23 mouse cellular contexts compared by ENCODE assay signal in genomic region chr10:93403510-93403800, GRCm38 (mm10). TPM values are rescaled to one million over a fixed set of nuclear protein-coding genes. Genes with fewer than 3 reads are reported as not detected.
DNase-seq lines count a peak whose midpoint lies in the region; ATAC-seq and TF ChIP-seq lines count a peak whose summit lies in the region.
"Had no signal": no experiment of that assay in that cellular context is flagged by ENCODE, and none has a peak within 500 bp of the region (broad histone marks: within the 10 kb centered on the region; RNA-seq: fewer than 3 reads in every experiment).

No protein-coding gene starts in this region.

- H3K9ac ChIP-seq in liver, embryonic 11.5 days (ENCODE audit: low read depth, low read length), result no peak overlapping the region
- H3K9ac ChIP-seq: embryonic facial prominence, embryonic 13.5 days; embryonic facial prominence, embryonic 15.5 days had no signal

- H3K9me3 ChIP-seq in liver, embryonic 11.5 days (ENCODE audit: control insufficient read depth, low read length), result no peaks in the 10 kb centered on the region
- H3K9me3 ChIP-seq: embryonic facial prominence, embryonic 13.5 days; embryonic facial prominence, embryonic 15.5 days; forebrain, embryonic 10.5 days had no signal

- H3K4me1 ChIP-seq in liver, embryonic 11.5 days (replicated peaks; ENCODE audit: control insufficient read depth, insufficient read depth, low read length), result no peaks in the 10 kb centered on the region
- H3K4me1 ChIP-seq: embryonic facial prominence, embryonic 13.5 days; embryonic facial prominence, embryonic 15.5 days; forebrain, embryonic 10.5 days had no signal

- no peaks in the 10 kb centered on the region for H3K36me3 ChIP-seq in liver, embryonic 11.5 days (ENCODE audit: control insufficient read depth, insufficient read depth, low read length)
- H3K36me3 ChIP-seq: embryonic facial prominence, embryonic 13.5 days; embryonic facial prominence, embryonic 15.5 days; forebrain, embryonic 10.5 days had no signal

- H3K4me3 ChIP-seq in liver, embryonic 11.5 days (ENCODE audit: low read depth, low read length), result no peak overlapping the region
- H3K4me3 ChIP-seq: embryonic facial prominence, embryonic 13.5 days; embryonic facial prominence, embryonic 15.5 days; erythroblast, embryonic 14.5 days; forebrain, embryonic 10.5 days had no signal

- no peak for TF ChIP-seq CTCF in Patski (IDR thresholded peaks at IDR 0.05)

- peak; percentile 55 for DNase-seq in heart, adult 11 months
- DNase-seq in heart, adult 9 months (ENCODE audit: low spot score in 2 of 2), result no peak
- DNase-seq in 3T3-L1 (ENCODE audit: low read depth, low spot score) (peak; percentile 32), Patski (ENCODE audit: low read depth, low spot score) (no peak), liver (no peak)
- DNase-seq in liver, embryonic 11.5 days (ENCODE audit: low spot score), result no peak
- DNase-seq in right cerebral cortex, adult 2 months (ENCODE audit: low spot score in 2 of 2), result no peak
- DNase-seq: adrenal gland, adult 2 months; adrenal gland, postnatal 10 days; adrenal gland, postnatal 25 days; cerebellum, adult 11 months; cerebellum, adult 18-20 months; cerebellum, adult 8-10 months; cerebellum, adult 9-11 months; cerebellum, postnatal 14 days; cerebellum, postnatal 36 days; embryo, embryonic 11 days had no signal

- POLR2A ChIA-PET in Patski (lab: Charles Lee), result interaction anchor here (1.4 to 1.9 kb wide), 2 partner anchors 13 to 20 kb away, joined by 4 to 5 read pairs; no protein-coding TSS in a partner anchor

- no peak overlapping the region for H3K27ac ChIP-seq in liver, embryonic 11.5 days (ENCODE audit: low read depth, low read length)
- H3K27ac ChIP-seq: embryonic facial prominence, embryonic 13.5 days; embryonic facial prominence, embryonic 15.5 days; forebrain, embryonic 10.5 days had no signal

- peak; percentile 57 for ATAC-seq in Patski
- no peak for ATAC-seq in liver, embryonic 11.5 days (replicated peaks; ENCODE audit: low FRiP score)
- ATAC-seq: forebrain, embryonic 14.5 days; forebrain, embryonic 16.5 days had no signal

- no peaks in the 10 kb centered on the region for H3K27me3 ChIP-seq in Patski
- H3K27me3 ChIP-seq in liver, embryonic 11.5 days (replicated peaks; ENCODE audit: control insufficient read depth, insufficient read depth, low read length), result no peaks in the 10 kb centered on the region
- H3K27me3 ChIP-seq: embryonic facial prominence, embryonic 13.5 days; embryonic facial prominence, embryonic 15.5 days had no signal

- in situ Hi-C loops in Patski (cut with MboI; ENCODE audit: low pct_unique_long_range_greater_than_20kb), result no loop called here

- H3K4me2 ChIP-seq in liver, embryonic 11.5 days, result no peak overlapping the region
- H3K4me2 ChIP-seq: embryonic facial prominence, embryonic 13.5 days; embryonic facial prominence, embryonic 15.5 days had no signal

- CTCF ChIA-PET in Patski (lab: Charles Lee), result interaction anchor here (1.6 kb wide), 1 partner anchor 18 kb away, joined by 3 read pairs; no protein-coding TSS in a partner anchor

- 97% methylated on average over 3 of the region's 3 CpGs for WGBS in liver, embryonic 11.5 days

RNA-seq across cellular contexts. Expression of gene Lta4h, which starts 49.8 kb away (rescaled TPM):
- 100 TPM for polyA plus RNA-seq in Patski (2021)
- 163 and 185 TPM in 2 replicates for polyA plus RNA-seq in liver, embryonic 11.5 days (2014; fragmentation: Nextera tagmentation; extraction: Ambion mirVana)

Comparison
In these comparisons a context has a peak if more than half of its experiments do, and no peak if none do; other contexts are left out.
1. DNase-seq: peak in heart, adult 11 months (single experiment) and 3T3-L1 (single experiment); none in heart, adult 9 months (0 of 2), Patski (single experiment), liver (single experiment), liver, embryonic 11.5 days (single experiment) and right cerebral cortex, adult 2 months (0 of 2).